Mouse (Mus musculus) midbrain, embryonic 10.5 days (tissue): ENCODE data around the gene Tomm5. TPM values are rescaled to one million over a fixed set of nuclear protein-coding genes. Genes with fewer than 3 reads are reported as not detected.

ENCODE experiments used
- polyA plus RNA-seq: library from polyadenylated mRNA; unstranded; fragments of >200 nt; fragmentation: Nextera tagmentation; extraction: Ambion mirVana; gene quantifications from 2 replicates; pipeline ENCODE4 v1.2.1, GENCODE M21; 2016

Tomm5 gene
- polyA plus RNA-seq, 1 experiment from 2014 or later, result 220 TPM

Other genes starting within 250 kb of the Tomm5 start
- gene Grhpr, start 126.7 kb downstream of the Tomm5 start, polyA plus RNA-seq, result 52.9 and 68.7 TPM in 2 replicates
- gene Zbtb5, start 95.7 kb downstream of the Tomm5 start, polyA plus RNA-seq, result 34.5 and 39.4 TPM in 2 replicates
- gene Polr1e, start 89.5 kb downstream of the Tomm5 start, polyA plus RNA-seq, result 53.4 and 58.0 TPM in 2 replicates
- gene Fbxo10, start 23.5 kb downstream of the Tomm5 start, polyA plus RNA-seq, result 14.3 and 15.3 TPM in 2 replicates
- 0.90 and 1.5 TPM in 2 replicates for gene Frmpd1, start 76.8 kb upstream of the Tomm5 start, polyA plus RNA-seq
- gene Trmt10b, start 189.0 kb upstream of the Tomm5 start, polyA plus RNA-seq, result 19.3 and 20.7 TPM in 2 replicates
- gene Dcaf10, start 234.0 kb upstream of the Tomm5 start, polyA plus RNA-seq, result 7.7 and 8.1 TPM in 2 replicates
- gene Exosc3, start 234.6 kb upstream of the Tomm5 start, polyA plus RNA-seq, result 113 and 121 TPM in 2 replicates